Mouse (Mus musculus) spleen, adult 2 months (tissue): ENCODE results near the gene Hddc3.

ENCODE experiments used
- CTCF ChIP-seq: fragments of 200-500 bp; IDR thresholded peaks from 2 replicates; pipeline ENCODE4 v1.5.1; 2011; ENCODE audit warnings: mild to moderate bottlenecking, inconsistent platforms; ENCODE audit not compliant: insufficient read depth, insufficient read length, insufficient replicate concordance; ENCODE audit errors: extremely low read depth
- POLR2A ChIP-seq: fragments of 200-500 bp; IDR thresholded peaks from 2 replicates; pipeline ENCODE4 v1.6.1; 2011; ENCODE audit warnings: low read depth, low read length, inconsistent platforms

GRCm38 (mm10) chr7:80339371-80339770 lies 3.5 kb upstream of the Hddc3 start:
- TF ChIP-seq POLR2A (no peak), CTCF (no peak)
